Mouse (Mus musculus) spleen, adult 2 months (tissue): ENCODE results near the gene Cox19.

ENCODE experiments used
- CTCF ChIP-seq: fragments of 200-500 bp; IDR thresholded peaks from 2 replicates; pipeline ENCODE4 v1.5.1; 2011; ENCODE audit warnings: mild to moderate bottlenecking, inconsistent platforms; ENCODE audit not compliant: insufficient read depth, insufficient read length, insufficient replicate concordance; ENCODE audit errors: extremely low read depth
- POLR2A ChIP-seq: fragments of 200-500 bp; IDR thresholded peaks from 2 replicates; pipeline ENCODE4 v1.6.1; 2011; ENCODE audit warnings: low read depth, low read length, inconsistent platforms

DNA sequence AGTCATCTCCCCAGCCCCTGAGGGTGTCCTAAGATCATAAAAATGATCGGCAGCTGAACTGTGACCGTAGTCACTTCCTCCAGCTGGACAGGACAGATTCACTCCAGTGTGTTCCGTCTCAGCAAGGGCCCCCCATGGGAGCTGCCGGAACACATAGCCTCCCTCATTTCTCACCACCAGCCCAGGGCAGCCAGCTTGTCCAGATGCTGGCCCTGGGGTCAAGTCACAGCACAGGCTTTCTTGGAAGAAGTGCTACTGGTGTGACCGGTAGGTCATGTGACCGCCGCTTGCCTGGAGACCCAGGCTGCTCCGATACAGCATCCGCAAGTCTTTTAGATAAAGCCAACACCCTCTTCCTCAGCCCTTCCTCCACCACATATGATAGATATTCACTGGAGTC, 37.7 kb downstream of the Cox19 start:
- TF ChIP-seq POLR2A (no peak), CTCF (no peak)
